Mouse (Mus musculus): Measurements from ENCODE around the gene Atl3.

GRCm38 (mm10) chr19:7500701-7501100 lies 6.9 kb downstream of the Atl3 start:
- TF ChIP-seq CTCF (IDR thresholded peaks at IDR 0.05; ENCODE audit: low read depth), result no peak
- no peak for TF ChIP-seq EP300 (IDR thresholded peaks at IDR 0.05; ENCODE audit: low read depth)
